Mouse (Mus musculus): ENCODE measurements around the gene Sidt1. TPM values are rescaled to one million over a fixed set of nuclear protein-coding genes. Genes with fewer than 3 reads are reported as not detected.
A peak's percentile ranks its signal among the peaks of the same experiment; 100 is the strongest.

Gene Sidt1
- total and polyA plus RNA-seq, 2 experiments from 2014 or later, result 0.05 TPM; not detected in 1

DNA sequence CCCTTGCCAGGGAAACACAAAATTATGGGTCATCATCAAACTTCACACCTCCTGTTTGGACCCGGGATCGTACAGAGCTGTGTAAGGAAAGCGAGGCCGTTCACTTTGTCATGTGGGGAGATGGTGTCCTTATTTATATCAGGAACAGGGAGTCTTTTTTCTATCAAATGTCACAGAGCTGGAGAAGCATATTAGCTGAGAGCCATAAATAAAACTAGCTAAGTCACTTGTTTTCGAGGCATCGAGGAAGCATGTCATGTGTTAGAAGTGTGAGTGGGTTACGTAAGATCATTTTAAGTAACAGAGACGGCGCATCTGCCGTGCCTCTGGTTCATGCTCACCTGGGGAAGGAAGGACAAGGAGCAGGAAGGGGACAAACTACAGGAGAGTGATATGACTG lies 83.0 kb downstream of the Sidt1 start:
- Histone ChIP-seq H3K27ac (ENCODE audit: low read depth) (no peak overlapping the region), H3K9ac (replicated peaks; ENCODE audit: low read depth, low read length) (no peak overlapping the region), H3K4me2 (ENCODE audit: low read depth, low read length) (no peak overlapping the region), H3K27me3 (ENCODE audit: control insufficient read depth, insufficient read depth, low read length) (no peaks in the 10 kb centered on the region), H3K36me3 (replicated peaks; ENCODE audit: control insufficient read depth, insufficient read depth, low read length) (no peaks in the 10 kb centered on the region), H3K4me3 (ENCODE audit: low read depth, low read length) (no peak overlapping the region), H3K4me1 (ENCODE audit: control insufficient read depth, insufficient read depth) (0 out of 2 replicates have a peak, but pooled peaks cover 4% of the 10 kb centered on the region), H3K9me3 (replicated peaks; ENCODE audit: control insufficient read depth, low read length) (no peaks in the 10 kb centered on the region; the same call in 1 of the 2 replicates)
- no peak for DNase-seq (ENCODE audit: low spot score)
- no peak for ATAC-seq (ENCODE audit: insufficient read depth, low read depth)
- WGBS, result 63% methylated on average over 10 of the region's 10 CpGs
- TF ChIP-seq EP300 (IDR thresholded peaks at IDR 0.05; ENCODE audit: low read depth) (no peak), CTCF (IDR thresholded peaks at IDR 0.05; ENCODE audit: low read depth) (no peak)

DNA sequence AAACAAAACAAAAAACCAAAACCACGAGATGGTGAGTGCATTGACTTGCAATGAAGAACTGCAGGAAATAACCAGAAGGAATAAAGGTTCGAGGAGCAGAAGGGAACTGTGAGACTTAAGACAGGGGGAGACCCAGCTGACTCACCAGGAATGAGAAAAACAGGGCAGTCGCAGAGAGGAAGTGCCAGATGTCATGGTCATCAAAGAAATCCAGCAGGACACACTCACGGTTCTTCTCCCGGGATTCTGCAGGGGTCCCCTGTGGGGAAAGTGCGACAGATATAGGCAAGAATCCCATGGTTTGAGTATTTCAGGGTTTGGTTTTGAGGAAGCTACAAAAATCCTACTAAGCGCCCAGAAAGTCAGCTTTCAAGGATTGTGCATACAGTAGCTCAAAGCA lies 89.7 kb downstream of the Sidt1 start:
- no peak overlapping the region for H3K27ac ChIP-seq (ENCODE audit: low read depth)
- H3K9ac ChIP-seq (replicated peaks; ENCODE audit: low read depth, low read length), result no peak overlapping the region
- no peak for DNase-seq (ENCODE audit: low spot score)
- H3K4me3 ChIP-seq (ENCODE audit: low read depth, low read length), result no peak overlapping the region
- ATAC-seq (ENCODE audit: insufficient read depth, low read depth), result no peak
- no peak overlapping the region for H3K4me2 ChIP-seq (ENCODE audit: low read depth, low read length)
- 46% methylated on average over 7 of the region's 7 CpGs for WGBS
- H3K27me3 ChIP-seq (ENCODE audit: control insufficient read depth, insufficient read depth, low read length), result no peaks in the 10 kb centered on the region
- peaks cover 8% of the 10 kb centered on the region; the same call in 1 of the 2 replicates for H3K4me1 ChIP-seq (ENCODE audit: control insufficient read depth, insufficient read depth)
- no peaks in the 10 kb centered on the region; the same call in 1 of the 2 replicates for H3K9me3 ChIP-seq (replicated peaks; ENCODE audit: control insufficient read depth, low read length)
- no peaks in the 10 kb centered on the region for H3K36me3 ChIP-seq (replicated peaks; ENCODE audit: control insufficient read depth, insufficient read depth, low read length)
- TF ChIP-seq CTCF (IDR thresholded peaks at IDR 0.05; ENCODE audit: low read depth), result no peak
- TF ChIP-seq EP300 (IDR thresholded peaks at IDR 0.05; ENCODE audit: low read depth), result no peak

- Histone ChIP-seq H3K4me3 (ENCODE audit: low read depth, low read length) (no peak overlapping the region), H3K9me3 (replicated peaks; ENCODE audit: control insufficient read depth, low read length) (no peaks in the 10 kb centered on the region; the same call in 1 of the 2 replicates), H3K4me2 (ENCODE audit: low read depth, low read length) (no peak overlapping the region), H3K27ac (ENCODE audit: low read depth) (no peak overlapping the region), H3K4me1 (ENCODE audit: control insufficient read depth, insufficient read depth) (peaks cover 10% of the 10 kb centered on the region; the same call in 1 of the 2 replicates), H3K9ac (replicated peaks; ENCODE audit: low read depth, low read length) (no peak overlapping the region), H3K36me3 (replicated peaks; ENCODE audit: control insufficient read depth, insufficient read depth, low read length) (no peaks in the 10 kb centered on the region), H3K27me3 (ENCODE audit: control insufficient read depth, insufficient read depth, low read length) (no peaks in the 10 kb centered on the region)
- WGBS, result 0% methylated on average over 1 of the region's 1 CpGs
- peak; percentile 58 for ATAC-seq (ENCODE audit: insufficient read depth, low read depth)
- no peak for TF ChIP-seq EP300 (IDR thresholded peaks at IDR 0.05; ENCODE audit: low read depth)
- peak; percentile 93 for TF ChIP-seq CTCF (IDR thresholded peaks at IDR 0.05; ENCODE audit: low read depth)
- DNase-seq (ENCODE audit: low spot score), result peak; percentile 72
Measured at GRCm38 (mm10) chr16:44242633-44243032, 90.4 kb downstream of the Sidt1 start.

DNA sequence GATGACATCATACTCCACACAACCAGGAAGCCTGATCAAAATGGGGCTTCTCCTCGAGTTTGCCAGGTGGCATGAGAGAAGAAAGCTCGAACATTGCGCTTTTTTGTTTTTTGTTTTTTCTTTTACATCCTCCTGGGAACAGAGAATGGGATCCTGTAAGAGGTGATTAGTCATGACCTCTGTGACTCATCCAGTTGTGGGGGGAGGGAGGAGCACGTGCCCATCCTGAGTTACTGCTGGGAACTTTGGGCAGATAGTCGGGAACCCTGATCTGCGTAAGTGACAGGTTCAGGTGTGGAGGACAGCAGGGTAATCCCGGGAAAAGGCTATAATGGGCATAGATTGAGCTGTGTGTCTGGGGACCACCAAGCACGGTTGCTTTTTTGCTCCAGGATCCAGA lies 92.6 kb downstream of the Sidt1 start:
- peaks cover 10% of the 10 kb centered on the region; the same call in 1 of the 2 replicates for H3K4me1 ChIP-seq (ENCODE audit: control insufficient read depth, insufficient read depth)
- H3K36me3 ChIP-seq (replicated peaks; ENCODE audit: control insufficient read depth, insufficient read depth, low read length), result no peaks in the 10 kb centered on the region
- no peak overlapping the region for H3K9ac ChIP-seq (replicated peaks; ENCODE audit: low read depth, low read length)
- H3K27me3 ChIP-seq (ENCODE audit: control insufficient read depth, insufficient read depth, low read length), result no peaks in the 10 kb centered on the region
- DNase-seq (ENCODE audit: low spot score) (no peak), ATAC-seq (ENCODE audit: insufficient read depth, low read depth) (no peak)
- no peak overlapping the region for H3K4me3 ChIP-seq (ENCODE audit: low read depth, low read length)
- no peaks in the 10 kb centered on the region for H3K9me3 ChIP-seq (replicated peaks; ENCODE audit: control insufficient read depth, low read length)
- H3K4me2 ChIP-seq (ENCODE audit: low read depth, low read length), result no peak overlapping the region
- 51% methylated on average over 8 of the region's 8 CpGs for WGBS
- no peak for TF ChIP-seq EP300 (IDR thresholded peaks at IDR 0.05; ENCODE audit: low read depth)
- TF ChIP-seq CTCF (IDR thresholded peaks at IDR 0.05; ENCODE audit: low read depth), result no peak
- no peak overlapping the region for H3K27ac ChIP-seq (ENCODE audit: low read depth)

- WGBS, result 25% methylated on average over 10 of the region's 10 CpGs
- Histone ChIP-seq H3K4me3 (ENCODE audit: low read depth, low read length) (0 out of 2 replicates have a peak overlapping the region, but pooled peaks have one; percentile 15), H3K9ac (replicated peaks; ENCODE audit: low read depth, low read length) (no peak overlapping the region), H3K4me2 (ENCODE audit: low read depth, low read length) (peak overlapping the region; percentile 49), H3K36me3 (replicated peaks; ENCODE audit: control insufficient read depth, insufficient read depth, low read length) (no peaks in the 10 kb centered on the region), H3K27ac (ENCODE audit: low read depth) (peak overlapping the region; percentile 25; the same call in 1 of the 2 replicates), H3K4me1 (ENCODE audit: control insufficient read depth, insufficient read depth) (peaks cover 10% of the 10 kb centered on the region; the same call in 1 of the 2 replicates), H3K9me3 (replicated peaks; ENCODE audit: control insufficient read depth, low read length) (no peaks in the 10 kb centered on the region), H3K27me3 (ENCODE audit: control insufficient read depth, insufficient read depth, low read length) (no peaks in the 10 kb centered on the region)
- ATAC-seq (ENCODE audit: insufficient read depth, low read depth) (peak; percentile 60), DNase-seq (ENCODE audit: low spot score) (no peak)
- TF ChIP-seq EP300 (IDR thresholded peaks at IDR 0.05; ENCODE audit: low read depth), result no peak
- TF ChIP-seq CTCF (IDR thresholded peaks at IDR 0.05; ENCODE audit: low read depth), result no peak
Measured at GRCm38 (mm10) chr16:44238835-44239263, 94.1 kb downstream of the Sidt1 start.

DNA sequence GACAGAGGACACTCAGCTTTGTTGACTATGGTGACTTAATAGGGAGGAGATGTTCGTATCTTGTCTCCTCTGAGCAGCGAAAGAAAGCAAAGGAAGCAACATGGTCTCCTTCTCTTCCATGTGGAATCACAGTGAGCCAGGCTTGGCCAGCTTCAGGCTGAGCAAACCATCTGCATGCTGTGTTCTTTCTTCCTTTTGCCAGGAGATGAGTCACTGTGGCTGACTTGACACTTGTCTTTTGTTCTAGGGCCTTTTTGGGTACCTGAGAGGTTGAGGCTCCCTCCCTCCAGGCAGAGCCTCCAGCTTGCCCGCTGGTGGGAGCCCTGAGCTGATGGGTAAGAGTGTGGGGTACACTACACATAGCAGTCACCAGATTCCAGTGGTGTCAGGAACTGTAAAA lies 95.2 kb downstream of the Sidt1 start:
- H3K27ac ChIP-seq (ENCODE audit: low read depth), result no peak overlapping the region
- peaks cover 10% of the 10 kb centered on the region; the same call in 1 of the 2 replicates for H3K4me1 ChIP-seq (ENCODE audit: control insufficient read depth, insufficient read depth)
- 84% methylated on average over 3 of the region's 3 CpGs for WGBS
- H3K9me3 ChIP-seq (replicated peaks; ENCODE audit: control insufficient read depth, low read length), result no peaks in the 10 kb centered on the region
- no peaks in the 10 kb centered on the region for H3K27me3 ChIP-seq (ENCODE audit: control insufficient read depth, insufficient read depth, low read length)
- no peak overlapping the region for H3K9ac ChIP-seq (replicated peaks; ENCODE audit: low read depth, low read length)
- H3K4me2 ChIP-seq (ENCODE audit: low read depth, low read length), result no peak overlapping the region
- no peak for DNase-seq (ENCODE audit: low spot score)
- no peak overlapping the region for H3K4me3 ChIP-seq (ENCODE audit: low read depth, low read length)
- ATAC-seq (ENCODE audit: insufficient read depth, low read depth), result no peak
- TF ChIP-seq EP300 (IDR thresholded peaks at IDR 0.05; ENCODE audit: low read depth), result no peak
- no peak for TF ChIP-seq CTCF (IDR thresholded peaks at IDR 0.05; ENCODE audit: low read depth)
- no peaks in the 10 kb centered on the region for H3K36me3 ChIP-seq (replicated peaks; ENCODE audit: control insufficient read depth, insufficient read depth, low read length)
